Mouse (Mus musculus) cerebellum, postnatal 4 days (tissue): ENCODE data around the gene Fndc9.
A peak's percentile ranks its signal among the peaks of the same experiment; 100 is the strongest.

Source experiments
- DNase-seq, 2 experiments: peaks; one replicate each; pipeline ENCODE4 v3.0.0; 2022; ENCODE audit warnings: low spot score in 2 of 2, mixed read lengths in 1 of 2

The Fndc9 gene

DNA sequence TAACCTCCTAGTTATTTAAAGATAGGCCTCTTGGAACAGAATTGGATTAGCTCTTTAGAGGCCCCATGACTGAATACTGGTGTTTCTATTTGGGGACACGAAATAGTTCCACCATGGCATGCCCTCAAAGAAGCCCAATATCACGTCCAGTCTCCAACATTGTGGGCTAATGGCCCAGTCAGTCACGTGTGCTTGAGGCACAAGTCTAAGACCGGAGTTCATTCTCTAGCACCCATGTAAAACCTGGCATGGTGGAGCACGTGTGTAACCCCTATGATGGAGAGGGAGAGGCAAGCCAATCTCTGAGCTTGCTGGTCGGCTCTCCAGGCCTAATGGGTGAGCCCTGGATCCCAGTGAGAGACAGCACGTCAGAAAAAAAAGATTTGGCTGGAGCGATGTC lies 40.8 kb downstream of the Fndc9 start:
- DNase-seq = no peak

DNA sequence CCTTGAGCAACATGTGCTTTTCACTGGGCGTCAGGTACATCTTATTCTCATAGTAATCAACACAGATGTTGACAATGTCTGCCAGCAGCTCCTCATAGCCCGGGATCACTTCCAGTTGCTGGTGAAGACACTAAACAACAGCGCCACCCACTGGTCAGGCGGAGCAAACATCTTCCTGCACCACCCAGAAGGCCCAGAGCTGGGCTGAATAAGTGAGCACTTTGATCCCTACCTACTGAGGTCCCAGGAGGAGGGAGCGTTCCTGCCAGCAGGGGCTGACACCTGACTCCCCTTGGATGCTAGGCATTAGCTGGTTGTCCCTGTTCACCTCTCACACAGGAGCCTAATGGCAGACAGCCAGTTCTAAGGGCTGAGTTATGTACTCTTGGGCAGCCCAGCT lies 41.4 kb downstream of the Fndc9 start:
- peak; percentile 28 to 35 for DNase-seq

DNA sequence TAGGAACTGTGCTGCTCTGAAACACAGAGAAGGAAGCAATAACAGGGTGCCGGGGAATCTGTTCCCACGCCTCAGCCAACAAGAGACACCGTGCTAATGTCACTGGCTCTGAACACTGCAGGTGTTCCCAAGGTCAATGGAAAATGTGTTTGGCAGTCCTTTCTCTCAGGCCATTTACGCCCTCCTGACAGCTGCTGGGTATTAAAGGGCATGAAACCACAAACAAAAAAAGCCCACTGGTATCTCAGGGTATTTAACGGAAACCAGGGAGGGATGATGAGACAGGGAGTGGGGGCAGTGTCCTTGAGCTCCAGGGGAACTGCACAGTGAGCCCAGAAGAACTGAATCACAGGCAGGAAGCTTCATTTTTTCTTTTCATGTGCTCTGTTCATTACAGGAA lies 42.8 kb downstream of the Fndc9 start:
- DNase-seq = no peak

DNA sequence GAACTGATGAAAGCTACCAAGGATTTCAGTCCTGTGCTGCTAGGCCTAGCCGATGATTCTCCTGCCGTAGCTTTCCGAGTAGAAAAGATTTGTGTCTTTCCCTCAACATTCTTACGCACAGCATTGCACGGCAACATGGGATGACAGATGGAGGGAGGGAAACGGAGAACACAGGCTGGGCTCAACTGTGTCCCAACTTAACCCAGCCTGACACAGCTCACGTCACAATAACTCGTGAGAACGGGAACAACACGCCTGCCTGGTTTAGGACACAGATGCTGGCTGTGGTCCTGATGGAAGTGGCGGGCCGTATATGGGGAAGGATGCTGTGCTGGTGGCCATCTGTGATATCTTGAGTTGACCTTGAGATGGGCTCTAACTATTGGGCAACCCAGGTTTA lies 43.4 kb downstream of the Fndc9 start:
- DNase-seq = no peak

DNA sequence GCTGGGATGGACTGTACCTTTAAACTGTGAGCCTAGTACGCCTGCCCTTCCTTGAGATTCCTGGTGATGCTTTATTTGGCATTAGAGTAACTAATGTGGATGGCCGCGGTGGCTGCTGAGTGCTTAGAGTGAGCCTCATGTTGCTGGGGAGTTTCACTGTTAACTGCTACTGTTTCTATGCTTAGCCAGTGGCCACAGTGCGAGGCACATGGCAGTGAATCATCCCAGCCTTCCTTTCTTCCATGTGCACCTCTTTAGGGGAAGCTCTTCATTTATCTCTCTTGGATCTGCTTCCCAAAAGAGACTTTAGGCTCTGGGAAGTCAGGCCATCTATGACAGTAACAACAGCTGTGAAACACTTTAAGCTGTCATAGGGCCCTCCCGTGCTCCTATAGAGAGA lies 47.3 kb downstream of the Fndc9 start:
- no peak for DNase-seq

DNA sequence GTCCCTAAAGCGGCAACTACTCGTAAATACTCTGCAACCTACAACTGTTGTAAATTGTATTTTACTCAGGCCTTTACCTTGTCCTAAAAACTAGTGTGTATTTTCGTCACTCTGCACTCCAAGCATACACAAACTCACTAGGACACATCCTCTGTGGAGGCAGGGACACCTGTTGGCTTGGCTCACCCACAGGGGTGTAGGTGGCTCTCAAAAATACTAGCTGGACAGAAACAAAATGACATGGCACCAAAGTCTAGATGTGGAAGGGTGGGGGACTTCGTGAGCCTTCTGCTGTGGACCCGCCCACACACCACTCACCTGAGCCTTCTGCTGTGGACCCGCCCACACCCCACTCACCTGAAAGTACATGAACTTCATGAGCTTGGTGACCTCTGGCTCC lies 48.5 kb downstream of the Fndc9 start:
- no peak for DNase-seq

DNA sequence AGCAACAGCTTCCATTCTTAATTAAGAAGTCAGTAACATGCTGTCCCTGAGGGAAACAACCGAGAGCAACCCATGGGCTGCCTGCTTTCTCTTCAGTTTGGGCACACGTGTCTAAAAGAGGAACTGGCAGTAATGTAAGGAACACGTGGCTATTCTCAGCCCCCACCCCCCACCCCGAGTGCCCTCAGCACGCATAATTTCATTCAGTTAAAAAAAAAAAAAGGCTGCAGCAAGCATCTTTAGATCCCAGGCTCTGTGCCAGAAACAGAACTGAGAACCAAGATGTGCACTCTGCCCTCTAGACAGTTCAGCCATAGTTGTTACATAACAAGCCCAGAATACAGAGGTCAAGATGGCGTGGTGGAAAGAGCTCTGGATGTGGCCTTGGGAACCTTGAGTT lies 51.5 kb downstream of the Fndc9 start:
- DNase-seq = no peak

DNA sequence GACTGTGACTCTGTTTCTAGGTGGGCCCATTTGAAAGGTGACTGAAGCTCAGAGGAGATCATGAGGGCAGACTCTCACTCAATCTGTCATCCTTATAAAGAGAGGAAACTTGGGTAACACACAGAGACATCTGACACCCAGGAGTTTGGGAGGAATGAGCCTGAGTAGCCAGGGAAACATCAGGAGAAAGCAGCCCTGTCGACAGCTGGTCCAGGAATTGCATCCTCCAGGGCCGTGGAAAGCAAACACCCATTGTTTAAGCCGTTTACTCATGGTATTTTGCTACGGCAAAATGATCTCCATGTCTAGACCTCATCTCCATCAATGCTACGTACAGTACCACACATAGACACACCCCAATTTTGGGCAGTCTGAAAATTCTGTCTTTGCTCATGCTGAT lies 52.8 kb downstream of the Fndc9 start:
- no peak for DNase-seq

DNA sequence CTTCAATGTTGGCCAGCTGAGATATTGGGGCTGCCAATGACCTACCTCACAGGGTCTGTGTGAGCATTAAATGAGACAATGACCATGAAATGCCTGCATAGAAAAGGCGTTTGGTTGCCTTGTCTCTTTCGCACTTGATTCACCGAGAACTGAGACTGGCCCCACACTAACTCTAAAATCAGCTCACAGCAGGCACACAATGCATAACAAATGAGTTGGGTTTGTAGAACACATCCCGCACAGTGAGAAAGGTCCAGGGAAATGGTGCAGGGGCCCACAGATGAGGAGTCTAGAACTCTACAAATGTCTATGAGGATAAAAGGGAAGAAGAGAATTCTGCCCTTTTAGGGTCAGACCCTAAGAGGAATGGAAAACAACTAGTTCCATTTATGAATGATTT lies 53.7 kb downstream of the Fndc9 start:
- no peak for DNase-seq
